Mouse (Mus musculus) ES-E14 (cell line): ENCODE data around the gene Tmem260.

Experiments used
- CHD2 ChIP-seq: IDR thresholded peaks from 2 replicates; pipeline ENCODE4 v1.6.1; 2014; ENCODE audit warnings: mild to moderate bottlenecking, low read depth, low read length, inconsistent platforms
- HCFC1 ChIP-seq: IDR thresholded peaks from 2 replicates; pipeline ENCODE4 v1.6.1; 2012; ENCODE audit warnings: low read length, inconsistent platforms, borderline replicate concordance; ENCODE audit not compliant: insufficient read depth
- MAFK ChIP-seq: IDR thresholded peaks from 2 replicates; pipeline ENCODE4 v1.6.1; 2014; ENCODE audit warnings: mild to moderate bottlenecking, low read depth, low read length, inconsistent platforms; ENCODE audit not compliant: insufficient read depth
- ZC3H11A ChIP-seq: IDR thresholded peaks from 2 replicates; pipeline ENCODE4 v1.6.1; 2012; ENCODE audit warnings: low read depth, mild to moderate bottlenecking, inconsistent platforms, low read length, borderline replicate concordance
- ZNF384 ChIP-seq: IDR thresholded peaks from 2 replicates; pipeline ENCODE4 v1.6.1; 2012; ENCODE audit warnings: low read depth, low read length, inconsistent platforms

DNA sequence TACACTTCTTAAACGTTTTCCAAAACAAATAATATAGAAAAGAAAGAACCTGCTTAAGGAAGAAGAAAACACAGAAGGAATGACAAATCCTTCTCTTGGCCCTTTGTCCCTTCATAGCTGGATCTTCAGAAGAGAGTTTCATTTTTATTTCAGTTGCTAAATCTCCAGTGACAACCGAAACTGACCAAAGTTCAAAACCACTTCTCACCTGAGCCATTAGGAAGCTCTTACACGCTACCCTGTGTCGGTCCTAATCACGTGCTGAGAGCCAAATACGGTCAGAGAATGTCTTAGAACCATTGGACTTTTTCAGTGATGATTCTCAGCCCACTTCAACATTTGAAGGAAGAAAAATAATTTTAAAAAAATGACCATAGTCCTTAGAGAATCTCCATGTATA, 36.8 kb downstream of the Tmem260 start:
- TF ChIP-seq HCFC1 = no peak
- TF ChIP-seq ZC3H11A = no peak
- no peak for TF ChIP-seq ZNF384
- no peak for TF ChIP-seq MAFK
- TF ChIP-seq CHD2 = no peak
